Mouse (Mus musculus) heart, postnatal 0 days (tissue): ENCODE results near the gene Faah. TPM values are rescaled to one million over a fixed set of nuclear protein-coding genes. Genes with fewer than 3 reads are reported as not detected.

Experiments used
- ATAC-seq: fragments of 200-750 bp; cut with Nextera tagmentation; 2 replicates; pipeline ENCODE4 v1.8.0; 2017; ENCODE audit warnings: low read depth, moderate number of reproducible peaks, moderate library complexity; ENCODE audit not compliant: insufficient read depth
- DNase-seq: peaks from one replicate; pipeline ENCODE4 v3.0.0-alpha.2; 2016; ENCODE audit warnings: low spot score
- H3K27ac ChIP-seq: fragments of 300-500 bp; sonication (generic); 2 replicates; pipeline ENCODE4 v1.5.1; 2014; ENCODE audit warnings: low read depth, mild to moderate bottlenecking
- H3K27me3 ChIP-seq: fragments of 300-500 bp; sonication (generic); 2 replicates; pipeline ENCODE4 v1.6.1; 2014; ENCODE audit warnings: low read length, mixed read lengths; ENCODE audit not compliant: control insufficient read depth, insufficient read depth
- H3K36me3 ChIP-seq: fragments of 300-500 bp; sonication (generic); replicated peaks from 2 replicates; pipeline ENCODE4 v1.6.1; 2014; ENCODE audit warnings: low read length, mixed read lengths; ENCODE audit not compliant: control insufficient read depth, insufficient read depth
- H3K4me1 ChIP-seq: fragments of 300-500 bp; sonication (generic); 2 replicates; pipeline ENCODE4 v1.6.1; 2014; ENCODE audit warnings: antibody characterized with exemption; ENCODE audit not compliant: control insufficient read depth, insufficient read depth
- H3K4me2 ChIP-seq: fragments of 300-500 bp; sonication (generic); 2 replicates; pipeline ENCODE4 v1.6.1; 2014; ENCODE audit warnings: low read depth, mild to moderate bottlenecking, low read length, moderate library complexity
- H3K4me3 ChIP-seq: fragments of 300-500 bp; sonication (generic); 2 replicates; pipeline ENCODE4 v1.5.1; 2014; ENCODE audit warnings: low read depth, low read length
- H3K9ac ChIP-seq: fragments of 300-500 bp; sonication (generic); replicated peaks from 2 replicates; pipeline ENCODE4 v1.6.1; 2014; ENCODE audit warnings: low read depth, low read length, mixed read lengths
- H3K9me3 ChIP-seq: fragments of 300-500 bp; sonication (generic); replicated peaks from 2 replicates; pipeline ENCODE4 v1.6.1; 2016; ENCODE audit warnings: low read length; ENCODE audit not compliant: control insufficient read depth
- CTCF ChIP-seq: IDR thresholded peaks from 2 replicates; pipeline ENCODE4 v1.5.1; 2016; ENCODE audit warnings: antibody characterized with exemption, control low read depth, low read depth
- EP300 ChIP-seq: IDR thresholded peaks from 2 replicates; pipeline ENCODE4 v1.6.1; 2016; ENCODE audit warnings: antibody characterized with exemption, low read depth
- WGBS: fragments of 180-500 bp; shearing (Covaris S2); extraction: QIAGEN DNeasy Blood & Tissue Kit; methylation state at CpG from one replicate; pipeline ENCODE4 v1.1.7; 2014; 5-methylcytosine and 5-hydroxymethylcytosine counted together
- polyA plus RNA-seq: library from polyadenylated mRNA; unstranded; fragments of >200 nt; fragmentation: Nextera tagmentation; extraction: Ambion mirVana; gene quantifications from 2 replicates; pipeline ENCODE4 v1.2.1, GENCODE M21; 2015
- total RNA-seq: library from RNA; depleted of rRNA; stranded (reverse); fragments of >200 nt; gene quantifications from 2 replicates; pipeline ENCODE4 v1.2.3, GENCODE M21; 2014; ENCODE audit warnings: low replicate concordance

Gene Faah
- total and polyA plus RNA-seq, 2 experiments from 2014 or later = 0.61 to 0.80 TPM

DNA sequence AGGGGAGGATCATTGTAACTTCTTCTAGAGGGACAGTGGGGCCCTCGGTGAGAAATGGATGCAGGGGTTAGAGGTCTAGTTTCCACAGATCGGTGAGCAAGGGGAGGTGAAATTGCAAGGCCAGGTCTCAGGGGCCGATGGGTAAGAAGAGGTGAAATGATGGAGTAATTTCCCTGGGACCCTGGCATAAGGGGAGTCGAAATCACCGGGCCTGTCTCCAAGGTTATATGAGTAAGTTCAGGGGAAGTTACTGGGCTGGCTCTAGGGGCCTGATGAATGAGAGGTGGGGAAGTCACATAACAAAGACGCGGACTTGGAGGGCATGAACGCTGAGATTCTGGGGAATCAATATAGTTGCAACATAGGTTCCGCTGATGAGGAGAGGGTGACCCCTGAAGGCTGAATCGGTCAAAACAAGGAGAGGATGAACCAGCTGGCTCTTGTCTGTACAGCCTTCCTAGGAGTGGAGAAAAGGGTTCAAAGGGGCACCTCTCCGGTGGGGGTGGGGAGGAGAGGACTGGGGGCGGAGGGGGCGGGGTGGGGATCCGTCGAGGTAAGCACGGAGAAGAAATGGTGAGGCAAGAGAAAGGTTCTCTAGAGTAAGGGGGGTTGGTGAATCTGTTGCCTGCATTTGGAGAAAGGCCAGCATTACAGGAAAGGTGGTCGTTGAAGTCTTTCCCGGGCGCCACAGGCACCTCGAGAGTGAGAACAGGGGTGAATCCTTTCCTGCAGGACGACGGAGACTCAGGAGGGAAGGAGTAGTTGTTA is 35.0 kb upstream of the Faah start:
- Histone ChIP-seq H3K36me3 (0 out of 2 replicates have a peak, but pooled peaks cover 10% of the 10 kb centered on the region), H3K4me2 (peak overlapping the region; percentile 85), H3K27me3 (no peaks in the 10 kb centered on the region), H3K27ac (peak overlapping the region; percentile 93), H3K4me3 (peak overlapping the region; percentile 62), H3K9ac (peak overlapping the region; percentile 49), H3K4me1 (peaks cover 4% of the 10 kb centered on the region; the same call in 1 of the 2 replicates), H3K9me3 (no peaks in the 10 kb centered on the region)
- DNase-seq (peak; percentile 24), ATAC-seq (peak; percentile 28; the same call in 1 of the 2 replicates)
- no peak for TF ChIP-seq EP300
- peak; percentile 30 for TF ChIP-seq CTCF
- 9% methylated on average over 21 of the region's 22 CpGs for WGBS

DNA sequence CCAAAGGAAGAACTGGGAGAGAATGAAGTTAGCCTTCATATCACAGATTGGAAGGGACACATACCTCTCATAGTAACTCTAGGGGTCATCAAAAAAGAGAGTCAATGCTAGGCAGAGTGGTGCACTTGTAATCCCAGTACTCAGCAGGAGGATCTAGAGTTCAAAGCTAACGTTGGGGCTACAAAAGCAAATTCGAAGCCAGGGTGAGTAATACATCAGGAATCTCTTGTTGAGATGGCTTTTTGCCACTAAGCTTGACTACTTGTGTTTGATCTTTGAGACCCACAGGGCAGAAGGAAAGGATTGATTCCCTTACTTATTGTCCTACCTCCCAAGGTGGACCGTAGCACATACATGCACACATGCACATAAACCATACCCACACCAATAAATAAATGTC is 31.5 kb upstream of the Faah start:
- 76% methylated on average over 3 of the region's 3 CpGs for WGBS
- no peak overlapping the region for H3K27ac ChIP-seq
- H3K9me3 ChIP-seq = no peaks in the 10 kb centered on the region
- no peak overlapping the region for H3K4me2 ChIP-seq
- H3K36me3 ChIP-seq = peaks cover 20% of the 10 kb centered on the region; the same call in 1 of the 2 replicates
- DNase-seq = no peak
- peaks cover 4% of the 10 kb centered on the region; the same call in 1 of the 2 replicates for H3K4me1 ChIP-seq
- no peak for TF ChIP-seq EP300
- no peak for TF ChIP-seq CTCF
- H3K4me3 ChIP-seq = no peak overlapping the region
- H3K27me3 ChIP-seq = no peaks in the 10 kb centered on the region
- ATAC-seq = no peak
- no peak overlapping the region for H3K9ac ChIP-seq

GRCm38 (mm10) chr4:116048130-116048920 is 30.6 kb upstream of the Faah start:
- WGBS = 53% methylated on average over 7 of the region's 7 CpGs
- no peaks in the 10 kb centered on the region for H3K9me3 ChIP-seq
- no peak for DNase-seq
- H3K4me3 ChIP-seq = no peak overlapping the region
- peaks cover 27% of the 10 kb centered on the region; the same call in 1 of the 2 replicates for H3K36me3 ChIP-seq
- no peak for ATAC-seq
- H3K27me3 ChIP-seq = no peaks in the 10 kb centered on the region
- no peak overlapping the region for H3K4me2 ChIP-seq
- TF ChIP-seq CTCF = no peak
- TF ChIP-seq EP300 = no peak
- no peak overlapping the region for H3K27ac ChIP-seq
- peaks cover 4% of the 10 kb centered on the region; the same call in 1 of the 2 replicates for H3K4me1 ChIP-seq
- no peak overlapping the region for H3K9ac ChIP-seq

DNA sequence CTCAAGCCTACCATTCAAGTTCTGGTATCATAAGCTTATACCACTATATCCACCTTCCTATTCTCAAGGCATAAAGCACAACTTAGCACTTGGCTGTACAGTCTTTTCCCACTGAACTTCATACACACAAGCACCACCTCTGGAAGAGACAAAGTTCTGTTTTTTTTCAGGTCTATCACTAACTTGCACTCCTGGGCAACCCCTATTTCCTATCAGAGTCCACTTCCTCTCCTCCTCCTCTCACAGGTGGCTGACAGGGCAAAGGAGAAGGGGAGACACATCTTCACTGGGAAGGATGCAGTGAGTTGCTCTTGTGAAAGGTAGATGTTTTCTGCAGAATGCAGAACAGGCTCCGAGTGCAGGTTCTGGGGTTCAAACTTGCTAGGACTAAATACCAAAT is 30.0 kb upstream of the Faah start:
- Histone ChIP-seq H3K4me2 (no peak overlapping the region), H3K4me1 (peaks cover 4% of the 10 kb centered on the region; the same call in 1 of the 2 replicates), H3K27ac (no peak overlapping the region), H3K9me3 (no peaks in the 10 kb centered on the region), H3K4me3 (no peak overlapping the region), H3K36me3 (peaks cover 27% of the 10 kb centered on the region; the same call in 1 of the 2 replicates), H3K27me3 (no peaks in the 10 kb centered on the region), H3K9ac (no peak overlapping the region)
- TF ChIP-seq CTCF (no peak), EP300 (no peak)
- DNase-seq = no peak
- 91% methylated on average over 1 of the region's 1 CpGs for WGBS
- ATAC-seq = no peak

DNA sequence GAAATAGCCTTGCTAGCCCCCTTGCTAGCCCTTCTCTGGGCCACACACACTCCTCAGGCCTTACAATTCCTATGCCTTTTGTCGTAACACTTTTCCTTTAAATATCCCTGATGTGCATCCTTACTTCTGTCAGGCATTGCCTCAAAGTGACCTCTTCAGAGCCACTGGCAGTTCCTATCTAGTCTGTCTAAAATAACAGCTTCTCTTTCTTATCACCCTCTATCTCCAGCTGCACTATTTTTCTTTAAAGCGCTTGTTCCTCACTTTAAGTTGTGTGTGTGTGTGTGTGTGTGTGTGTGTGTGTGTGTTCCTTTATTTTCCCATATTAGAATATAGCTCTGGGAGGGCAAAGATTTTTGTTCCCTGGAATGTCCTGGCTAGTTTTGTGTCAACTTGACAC is 28.9 kb upstream of the Faah start:
- no peaks in the 10 kb centered on the region for H3K9me3 ChIP-seq
- H3K27me3 ChIP-seq = no peaks in the 10 kb centered on the region
- no peak overlapping the region for H3K27ac ChIP-seq
- no peak for ATAC-seq
- H3K36me3 ChIP-seq = peaks cover 35% of the 10 kb centered on the region; the same call in 1 of the 2 replicates
- DNase-seq = no peak
- H3K4me1 ChIP-seq = no peaks in the 10 kb centered on the region
- H3K4me2 ChIP-seq = no peak overlapping the region
- TF ChIP-seq EP300 = no peak
- TF ChIP-seq CTCF = no peak
- no peak overlapping the region for H3K4me3 ChIP-seq
- no peak overlapping the region for H3K9ac ChIP-seq
- WGBS = 88% methylated on average over 2 of the region's 2 CpGs
